Mouse (Mus musculus) cerebellum, postnatal 36 days (tissue): ENCODE results near the gene Lingo1.

Experiments used
- DNase-seq, 2 experiments: peaks; one replicate each; pipeline ENCODE4 v3.0.0; 2021 to 2022; ENCODE audit warnings: mixed read lengths in 2 of 2

Lingo1 gene

GRCm38 (mm10) chr9:56592639-56593038, 203.6 kb downstream of the Lingo1 start:
- DNase-seq = no peak

GRCm38 (mm10) chr9:56591248-56591888, 204.9 kb downstream of the Lingo1 start:
- DNase-seq = no peak

- no peak for DNase-seq
Measured at GRCm38 (mm10) chr9:56589762-56590161, 206.5 kb downstream of the Lingo1 start.

GRCm38 (mm10) chr9:56584043-56584424, 212.2 kb downstream of the Lingo1 start:
- no peak for DNase-seq

- DNase-seq = peak in 1 of 2 experiments; percentile 31
Measured at GRCm38 (mm10) chr9:56583139-56584042, 212.9 kb downstream of the Lingo1 start.

DNA sequence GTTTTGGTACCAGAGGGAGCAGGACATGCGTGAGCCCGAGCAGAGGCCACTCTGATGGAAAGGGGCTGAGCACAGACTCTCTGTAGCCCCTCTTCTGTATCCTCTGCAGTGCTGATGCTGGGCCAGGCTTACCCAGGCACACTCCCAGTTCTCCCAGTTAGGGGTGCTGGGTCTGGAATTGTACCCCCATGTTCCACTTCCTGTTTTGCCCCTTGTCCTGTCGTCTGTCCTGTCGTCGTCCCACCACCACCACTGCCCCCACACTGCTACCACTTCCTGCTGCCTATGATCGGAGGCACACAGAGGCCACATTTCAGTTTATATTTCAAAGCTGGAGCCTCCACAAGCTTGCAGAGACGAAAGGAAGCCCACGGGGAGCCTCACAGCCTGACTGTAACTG, 213.6 kb downstream of the Lingo1 start:
- no peak for DNase-seq

GRCm38 (mm10) chr9:56581700-56582099, 214.6 kb downstream of the Lingo1 start:
- DNase-seq = no peak

DNA sequence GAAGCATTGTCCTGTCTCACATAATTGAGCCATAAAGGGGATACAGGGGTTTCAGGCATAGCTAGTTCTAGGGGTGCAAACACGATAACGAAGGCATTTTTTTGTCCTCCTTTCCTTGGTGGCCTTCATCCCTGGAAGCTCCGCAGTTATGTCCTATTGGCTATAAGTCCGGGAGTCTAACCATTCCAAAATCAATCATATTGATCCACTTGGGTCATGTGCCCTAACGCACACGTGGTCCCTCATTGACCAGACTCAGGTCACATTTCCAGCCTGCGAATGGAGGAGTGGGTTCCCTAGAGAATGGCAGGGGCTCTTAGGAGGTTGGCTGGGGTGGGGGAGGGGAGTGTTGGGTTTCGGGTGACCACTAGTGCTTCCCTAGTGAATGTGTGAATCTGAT, 215.3 kb downstream of the Lingo1 start:
- no peak for DNase-seq

- DNase-seq = no peak
Measured at GRCm38 (mm10) chr9:56580101-56580500, 216.2 kb downstream of the Lingo1 start.

DNA sequence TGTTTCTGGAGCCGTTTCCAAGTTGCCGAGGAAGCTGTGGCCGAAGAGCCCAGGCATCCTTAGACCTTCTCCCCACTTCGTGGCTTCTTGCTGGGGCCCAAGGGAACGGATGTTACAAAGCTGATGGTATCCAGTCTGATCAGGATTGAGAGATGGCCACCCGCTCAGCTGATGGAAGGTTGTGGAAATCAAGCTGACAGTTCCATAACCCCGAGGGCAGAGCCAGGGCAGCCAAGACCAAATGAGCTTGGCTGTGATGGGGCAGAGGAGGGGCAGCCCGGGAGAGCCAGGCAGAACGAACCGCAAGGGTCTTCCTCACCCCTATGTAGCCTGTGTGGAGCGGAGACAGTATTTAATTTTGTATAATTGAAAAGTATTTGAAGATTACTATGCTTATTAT, 218.9 kb downstream of the Lingo1 start:
- DNase-seq = no peak

- no peak for DNase-seq
Measured at GRCm38 (mm10) chr9:56572534-56573479, 223.5 kb downstream of the Lingo1 start.
